Mouse (Mus musculus) right cerebral cortex, postnatal 36 days (tissue): ENCODE measurements around the gene Pmfbp1.
"Not testable (repeated sequence)": the region's sequence is repeated elsewhere in the genome, so short reads cannot be mapped to it uniquely, and the experiment has no call there.

ENCODE experiments used
- DNase-seq, 2 experiments: peaks; one replicate each; pipeline ENCODE4 v3.0.0; 2022; ENCODE audit warnings: low spot score in 2 of 2, mixed read lengths in 1 of 2

Pmfbp1 gene

GRCm38 (mm10) chr8:109493727-109494126, at the start of gene Pmfbp1:
Gene Pmfbp1, plus strand, starts transcription at chr8:109494027.
- DNase-seq, result no peak

- DNase-seq, result not testable (repeated sequence)
Observed at GRCm38 (mm10) chr8:109446896-109447295, 46.9 kb upstream of the Pmfbp1 start.

GRCm38 (mm10) chr8:109451000-109451399, 42.8 kb upstream of the Pmfbp1 start:
- no peak for DNase-seq

GRCm38 (mm10) chr8:109455113-109455512, 38.7 kb upstream of the Pmfbp1 start:
- no peak for DNase-seq

- DNase-seq, result no peak
Observed at GRCm38 (mm10) chr8:109457387-109457786, 36.4 kb upstream of the Pmfbp1 start.

- DNase-seq, result peak in 1 of 2 experiments; percentile 38
Observed at GRCm38 (mm10) chr8:109458580-109458979, 35.2 kb upstream of the Pmfbp1 start.

GRCm38 (mm10) chr8:109463075-109463474, 30.8 kb upstream of the Pmfbp1 start:
- no peak for DNase-seq

- no peak for DNase-seq
Observed at GRCm38 (mm10) chr8:109463677-109464313, 30.0 kb upstream of the Pmfbp1 start.

- DNase-seq, result peak; percentile 54 to 73
Observed at GRCm38 (mm10) chr8:109464451-109464891, 29.4 kb upstream of the Pmfbp1 start.

GRCm38 (mm10) chr8:109465056-109465455, 28.8 kb upstream of the Pmfbp1 start:
- peak in 1 of 2 experiments; percentile 15 for DNase-seq

GRCm38 (mm10) chr8:109465761-109466160, 28.1 kb upstream of the Pmfbp1 start:
- DNase-seq, result no peak

- no peak for DNase-seq
Observed at GRCm38 (mm10) chr8:109467516-109467915, 26.3 kb upstream of the Pmfbp1 start.

GRCm38 (mm10) chr8:109468112-109468511, 25.7 kb upstream of the Pmfbp1 start:
- DNase-seq, result no peak

- DNase-seq, result no peak
Observed at GRCm38 (mm10) chr8:109471876-109472275, 22.0 kb upstream of the Pmfbp1 start.

- no peak for DNase-seq
Observed at GRCm38 (mm10) chr8:109472400-109472799, 21.4 kb upstream of the Pmfbp1 start.

- DNase-seq, result no peak
Observed at GRCm38 (mm10) chr8:109474442-109475121, 19.2 kb upstream of the Pmfbp1 start.

GRCm38 (mm10) chr8:109475436-109475835, 18.4 kb upstream of the Pmfbp1 start:
- DNase-seq, result no peak

- no peak for DNase-seq
Observed at GRCm38 (mm10) chr8:109478586-109478985, 15.2 kb upstream of the Pmfbp1 start.

GRCm38 (mm10) chr8:109484741-109485140, 9.1 kb upstream of the Pmfbp1 start:
- DNase-seq, result no peak

- no peak for DNase-seq
Observed at GRCm38 (mm10) chr8:109485530-109485929, 8.3 kb upstream of the Pmfbp1 start.

GRCm38 (mm10) chr8:109492785-109493184, 1.0 kb upstream of the Pmfbp1 start:
- no peak for DNase-seq

GRCm38 (mm10) chr8:109494601-109495000, 774 bp downstream of the Pmfbp1 start:
- DNase-seq, result peak in 1 of 2 experiments; percentile 25

- DNase-seq, result no peak
Observed at GRCm38 (mm10) chr8:109497431-109497830, 3.6 kb downstream of the Pmfbp1 start.
